Mouse (Mus musculus) gastrocnemius, postnatal 10 days (tissue): ENCODE data around the gene Lrp11. TPM values are rescaled to one million over a fixed set of nuclear protein-coding genes. Genes with fewer than 3 reads are reported as not detected.

Experiments used
- DNase-seq: peaks from one replicate; pipeline ENCODE4 v3.0.0; 2021; ENCODE audit warnings: mixed read lengths
- total RNA-seq, 2 experiments: library from RNA; stranded (reverse); gene quantifications; 2 replicates each; pipeline ENCODE4 v1.2.3; 2021

The Lrp11 gene
- total RNA-seq, 2 experiments from 2014 or later = 2.2 to 2.3 TPM

DNA sequence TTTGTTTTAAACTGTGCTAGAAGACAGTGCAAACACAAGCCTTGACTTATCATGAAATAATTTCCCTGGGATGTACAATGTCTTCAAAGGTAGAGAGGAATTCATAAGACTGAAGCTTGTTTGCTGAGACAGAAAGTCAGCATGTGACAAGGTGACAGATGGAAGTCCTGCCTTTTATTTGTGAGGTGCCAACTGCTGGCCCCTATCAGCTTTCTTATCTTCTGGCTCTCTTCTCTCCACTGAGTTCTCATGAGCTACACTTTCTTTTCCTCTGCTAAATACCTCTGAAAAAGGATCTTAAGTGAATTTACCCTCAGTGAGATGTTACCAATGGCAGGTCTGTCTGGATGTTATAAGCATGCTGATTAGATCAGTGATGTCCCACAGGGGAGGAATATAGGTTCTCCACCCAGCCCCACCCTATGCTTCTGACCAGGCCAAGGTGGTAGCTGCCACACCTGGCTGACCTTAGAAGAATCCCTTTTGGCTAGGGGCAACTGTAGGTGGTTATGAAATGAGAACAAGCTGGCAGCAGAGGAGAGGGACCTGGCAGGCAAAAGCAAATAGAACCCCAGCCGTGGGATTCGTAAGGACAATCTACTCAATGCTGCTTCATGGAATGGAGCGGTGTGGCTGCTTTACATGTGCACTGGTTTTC lies 34.4 kb downstream of the Lrp11 start:
- no peak for DNase-seq

DNA sequence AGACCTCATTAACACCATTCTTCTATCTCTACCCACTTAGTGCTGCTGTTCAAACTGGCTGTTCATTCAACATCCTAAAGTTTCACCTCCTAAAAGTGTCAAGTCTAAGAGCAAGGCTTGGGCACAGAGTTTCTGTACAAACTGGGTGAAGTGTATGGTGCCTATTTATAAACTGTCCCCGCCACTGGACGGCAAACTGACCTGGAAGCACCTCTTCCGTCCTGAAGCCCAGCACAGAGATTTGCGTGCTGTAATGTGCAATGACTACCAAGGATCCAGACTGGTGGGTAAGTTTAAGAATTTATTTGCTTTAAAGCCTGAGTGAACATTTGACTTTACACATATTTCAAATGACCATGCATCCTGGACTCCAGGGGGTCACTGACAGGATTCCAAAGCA lies 39.5 kb downstream of the Lrp11 start:
- DNase-seq = no peak

DNA sequence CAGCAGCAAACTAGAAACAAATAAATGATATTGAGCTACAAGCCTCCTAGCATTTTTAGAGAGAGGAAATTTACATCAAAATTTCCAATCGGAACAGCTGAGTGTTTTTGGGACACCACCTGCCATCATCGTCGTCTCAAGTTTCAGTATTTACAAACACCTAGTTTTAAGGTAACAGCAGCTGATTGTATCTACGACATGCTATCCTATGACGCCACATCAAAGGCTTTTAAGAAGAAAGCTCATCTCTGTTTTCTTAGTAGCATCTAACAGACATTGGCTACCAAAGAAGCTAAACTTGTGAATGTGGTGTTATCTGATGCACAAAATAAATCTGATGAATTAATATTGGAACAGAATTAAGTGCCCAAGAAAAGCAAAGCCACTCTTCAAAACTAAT lies 40.7 kb downstream of the Lrp11 start:
- DNase-seq = no peak

DNA sequence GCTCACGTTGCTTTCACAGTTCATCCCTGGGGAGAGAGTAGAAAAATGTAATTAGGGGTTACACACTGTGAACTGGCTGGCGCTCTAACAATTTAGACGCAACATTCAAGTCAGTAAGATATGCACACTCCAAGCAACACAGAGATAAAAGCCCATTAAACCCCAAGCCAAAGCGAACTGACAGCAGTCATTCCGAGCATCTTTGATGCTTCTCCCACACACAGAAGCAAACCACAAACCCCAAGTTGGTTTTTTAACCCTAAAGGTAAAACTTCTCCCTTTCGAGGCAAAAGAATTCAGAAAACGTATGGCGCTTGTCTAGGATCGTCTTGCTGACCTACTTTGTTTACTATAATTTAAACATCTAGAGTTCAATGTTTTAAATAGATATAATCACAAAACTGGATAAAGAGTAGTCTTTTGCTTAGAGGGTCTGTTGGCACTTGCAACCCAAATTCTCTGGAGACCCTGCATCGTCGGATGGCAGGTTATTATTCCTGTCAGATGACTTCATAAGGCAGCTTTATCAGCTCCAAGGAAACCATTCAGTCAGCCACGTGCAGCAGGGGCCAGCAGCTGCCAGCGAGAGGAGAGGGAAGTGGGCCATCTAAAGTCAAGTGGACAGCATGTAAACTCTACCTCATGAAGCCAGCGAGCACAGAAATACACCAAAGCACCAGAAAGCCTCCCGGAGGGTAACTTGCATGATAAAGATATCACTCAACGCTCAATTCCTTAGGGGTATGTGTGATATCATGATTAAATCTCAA lies 41.5 kb downstream of the Lrp11 start:
- no peak for DNase-seq

DNA sequence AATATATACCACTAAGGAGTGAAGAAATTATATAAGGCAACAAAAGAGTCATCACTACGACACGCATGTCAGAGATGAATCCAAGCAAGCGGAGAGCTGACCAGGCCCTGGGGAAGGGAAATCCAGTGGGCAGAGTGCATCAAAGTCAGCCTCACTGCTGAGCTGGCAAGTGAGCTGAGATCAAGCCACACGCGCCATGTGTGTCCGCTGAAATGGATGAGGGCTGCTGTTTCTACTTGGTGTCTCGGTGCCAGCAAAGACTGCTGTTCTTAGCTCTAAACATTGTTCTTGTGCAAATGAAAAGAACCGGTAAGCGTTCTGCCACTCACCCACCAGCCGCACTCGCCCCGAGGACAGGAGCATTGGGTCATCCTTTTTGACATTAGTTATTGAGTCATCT lies 50.8 kb downstream of the Lrp11 start:
- DNase-seq = no peak

DNA sequence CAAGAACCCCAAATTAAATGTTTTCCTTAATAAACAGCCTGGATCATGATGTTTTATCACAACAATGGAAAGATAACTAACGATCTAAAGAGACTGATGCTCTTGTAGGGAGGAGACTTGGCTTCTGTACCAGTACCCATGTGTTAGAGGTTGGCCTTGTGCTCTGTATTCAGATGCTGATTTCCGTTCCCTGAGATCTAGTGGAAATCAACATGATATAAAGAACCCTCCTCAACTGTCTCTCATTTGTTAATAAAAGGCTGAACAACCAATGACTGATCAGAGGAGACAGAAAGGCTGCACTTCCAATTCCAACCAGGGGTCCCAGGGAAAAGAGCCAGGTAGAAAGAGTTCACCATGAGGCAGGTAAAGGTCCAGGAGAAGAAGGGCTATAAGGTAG lies 56.3 kb downstream of the Lrp11 start:
- no peak for DNase-seq

DNA sequence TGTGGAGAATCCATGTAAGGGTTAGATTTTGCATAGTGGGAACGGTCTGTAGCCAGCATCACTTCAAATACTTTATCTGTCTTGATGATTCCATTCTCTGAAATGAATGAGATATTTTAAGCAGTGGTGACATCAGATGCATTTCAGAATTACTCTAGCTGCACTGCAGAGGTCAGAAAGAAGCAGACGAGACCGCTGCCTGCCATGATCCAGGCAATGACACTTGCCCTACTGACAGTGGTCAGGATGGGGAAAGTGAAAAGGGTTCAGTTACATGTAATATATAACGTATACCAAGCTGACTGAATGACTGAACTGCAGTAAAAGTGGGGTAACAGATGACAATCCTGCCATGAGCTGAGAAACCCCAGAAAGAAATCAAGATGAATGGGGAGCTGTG lies 59.5 kb downstream of the Lrp11 start:
- DNase-seq = no peak

DNA sequence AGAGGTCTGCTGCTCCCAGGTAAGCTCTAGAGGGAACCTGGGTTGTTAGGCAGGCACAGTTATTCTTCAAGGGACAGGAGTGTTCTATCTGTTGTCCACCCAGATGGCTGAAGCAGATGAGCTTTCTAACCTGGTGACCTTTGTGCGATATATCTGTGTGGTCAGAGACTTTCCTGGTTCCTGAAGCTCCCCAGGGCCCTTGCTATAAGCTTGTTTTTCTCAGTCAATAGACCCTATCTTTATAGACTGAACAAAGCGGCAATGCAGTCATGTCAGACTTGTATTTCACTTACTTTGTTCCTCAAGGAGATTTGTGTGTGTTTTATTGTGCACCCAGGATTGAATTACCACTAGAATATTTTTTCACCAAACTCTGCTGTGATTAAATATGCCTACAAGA lies 61.5 kb downstream of the Lrp11 start:
- no peak for DNase-seq

DNA sequence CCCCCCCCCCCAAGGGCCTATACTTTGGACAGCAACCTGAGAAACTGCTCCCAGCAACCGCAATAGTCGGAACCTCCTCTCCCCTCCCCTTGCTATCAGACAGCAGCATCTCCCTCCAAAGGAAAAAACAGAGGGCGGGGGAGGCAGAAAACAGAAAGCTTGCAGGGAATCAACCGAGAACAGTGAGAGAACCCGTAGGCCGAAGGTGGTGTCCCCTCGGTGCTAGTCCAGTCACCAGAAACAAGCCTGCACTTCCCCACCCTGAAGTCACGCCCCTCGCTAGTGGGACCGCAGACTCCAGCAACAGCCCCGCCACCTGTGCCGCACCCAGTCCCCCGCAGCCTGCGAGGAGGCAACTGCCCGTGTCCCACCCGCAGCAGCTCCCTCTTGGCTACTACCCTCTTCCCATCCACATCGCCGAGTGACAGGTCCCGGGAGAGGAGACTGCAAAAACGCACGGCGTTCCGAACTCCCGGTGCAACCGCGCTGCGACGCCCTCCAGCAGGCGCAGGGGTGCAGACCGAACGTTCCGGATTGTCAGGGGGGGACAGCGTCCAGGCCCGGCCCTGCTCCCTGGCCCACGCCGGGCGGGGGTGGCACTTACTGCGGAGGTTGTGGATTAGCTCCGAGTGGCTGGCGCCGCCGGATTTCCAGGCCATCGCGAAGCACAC lies 73.0 kb downstream of the Lrp11 start:
- DNase-seq = peak; percentile 78

DNA sequence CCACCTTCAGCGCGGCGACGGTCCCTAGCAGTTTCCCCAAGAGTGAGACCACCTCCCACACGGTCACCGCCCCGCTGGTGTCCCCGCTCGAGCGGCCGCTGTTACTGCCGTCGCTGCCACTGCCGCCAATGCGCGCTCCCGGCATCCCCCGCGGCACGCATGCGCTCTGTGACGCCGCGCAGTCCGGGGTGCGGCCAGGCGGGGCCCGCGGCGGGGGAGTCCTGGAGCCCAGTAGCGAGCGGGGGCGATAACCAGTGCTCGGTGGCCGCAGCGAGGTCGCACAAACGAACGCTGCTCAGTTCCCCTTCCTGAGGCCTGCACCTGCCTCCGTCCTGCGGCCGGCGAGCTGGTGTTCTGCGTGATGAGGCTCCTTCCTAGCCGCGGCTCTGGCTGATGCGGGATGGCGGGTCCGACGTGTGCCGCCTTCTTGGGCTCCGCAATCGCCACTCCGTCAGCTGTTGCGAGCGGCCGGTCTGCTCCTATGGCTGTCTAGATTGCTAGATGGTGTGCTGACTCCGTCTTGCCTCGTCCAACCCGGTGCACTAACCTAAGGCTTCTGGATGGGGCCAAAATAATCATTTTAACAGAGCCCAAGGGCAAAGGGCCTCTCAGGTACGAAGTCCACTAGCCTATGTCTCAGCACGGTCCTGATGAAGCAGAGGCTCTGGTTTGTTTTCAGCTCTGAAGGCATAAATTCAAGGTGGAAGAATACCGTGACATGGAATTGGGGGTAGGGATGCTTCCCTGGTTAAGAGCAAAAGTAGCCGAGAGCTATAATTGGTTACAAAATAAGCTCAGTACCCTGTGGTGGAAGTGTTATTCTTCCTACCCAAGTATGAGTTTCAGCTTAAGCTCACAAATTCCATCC lies 73.8 kb downstream of the Lrp11 start:
- peak; percentile 94 for DNase-seq

DNA sequence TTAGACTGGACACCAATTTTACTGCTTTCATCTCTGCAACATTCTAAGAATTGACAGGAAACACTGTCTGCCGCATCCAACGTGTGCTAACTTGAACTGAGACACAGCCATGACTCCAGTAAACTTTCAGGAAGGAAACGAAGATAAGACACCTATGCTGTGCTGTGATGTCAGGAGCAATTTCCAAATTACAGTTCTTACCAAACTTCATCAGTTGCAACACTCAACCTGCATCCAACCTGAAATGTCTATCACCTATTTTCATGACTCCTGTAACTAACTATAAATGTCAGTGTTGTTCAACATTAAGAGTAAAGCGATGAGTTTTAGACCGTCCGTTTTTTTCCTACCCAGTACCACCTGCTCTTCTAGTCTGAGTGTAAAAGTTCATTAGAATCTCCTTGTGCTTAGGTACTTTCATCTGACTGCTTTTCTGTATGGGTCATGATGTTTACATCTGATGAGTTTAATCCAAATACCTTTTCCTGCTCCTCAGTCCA lies 74.5 kb downstream of the Lrp11 start:
- DNase-seq = no peak

DNA sequence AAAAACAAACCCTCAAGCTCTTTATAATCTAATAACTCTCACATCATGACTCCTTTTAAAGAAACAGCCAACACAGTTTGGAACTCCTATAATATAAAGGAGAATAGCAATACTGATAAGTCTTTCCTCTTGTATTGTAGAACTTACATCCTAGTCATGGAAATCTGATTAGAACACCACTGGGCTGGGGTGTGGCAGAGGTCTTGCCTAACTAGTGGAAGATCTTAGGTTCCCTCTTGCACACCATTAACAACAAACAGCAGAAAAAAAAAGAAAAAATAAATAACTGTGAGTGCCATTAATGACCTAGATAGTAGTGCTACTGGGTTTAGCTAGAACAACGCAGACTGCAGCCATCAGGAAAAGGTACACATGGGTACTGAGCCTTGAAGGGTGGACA lies 75.3 kb downstream of the Lrp11 start:
- no peak for DNase-seq

DNA sequence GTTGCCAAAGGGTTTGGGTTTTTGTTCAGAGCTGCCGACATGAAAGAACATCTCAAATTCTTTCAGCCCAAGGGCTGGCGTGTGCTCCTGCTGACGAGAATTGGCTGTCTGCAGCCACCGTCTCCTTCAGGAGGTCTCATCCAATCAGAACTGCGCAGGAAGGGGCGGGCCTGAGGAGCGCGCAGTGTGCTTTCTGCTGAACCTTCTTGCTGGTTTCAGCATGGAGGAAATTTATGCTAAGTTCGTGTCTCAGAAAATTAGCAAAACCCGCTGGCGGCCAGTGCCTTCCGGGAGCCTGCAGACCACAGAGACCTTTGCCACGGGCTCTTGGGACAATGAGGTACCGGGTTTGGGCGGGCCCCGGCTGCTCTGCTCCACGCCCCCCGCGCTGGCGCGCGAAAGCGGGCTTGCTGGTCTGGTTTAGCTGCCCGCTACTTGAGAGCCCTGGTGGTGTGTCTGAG lies 77.8 kb downstream of the Lrp11 start, which contains the start of gene Nup43:
Gene Nup43 (plus strand): TSS at position 162 of the 461 bp plus-strand sequence.
- peak; percentile 87 for DNase-seq

DNA sequence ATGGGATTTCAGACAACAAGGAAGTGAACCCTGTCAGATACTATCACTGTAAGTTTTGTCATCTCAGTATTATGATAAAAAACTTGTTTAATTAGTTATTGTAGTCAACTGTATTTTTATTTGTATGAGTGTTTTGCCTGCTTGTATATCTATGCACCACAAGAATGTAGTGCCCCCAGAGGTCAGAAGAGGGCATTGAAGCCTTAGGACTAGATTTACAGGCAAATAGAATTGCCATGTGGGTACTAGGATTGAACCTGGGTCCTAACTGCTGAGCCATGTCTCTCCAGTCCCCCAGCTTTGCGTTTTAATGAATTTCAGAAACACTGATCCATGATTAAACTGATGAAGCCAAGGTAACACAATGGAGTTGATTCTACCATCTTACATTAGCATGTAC lies 84.1 kb downstream of the Lrp11 start:
- DNase-seq = no peak

Other genes with a start within 250 kb of the Lrp11 start
- gene Ulbp1, start 116.2 kb upstream of the Lrp11 start, total RNA-seq = 10 to 100 TPM; 12.8 to 16.3 TPM
- gene Nup43, start 77.7 kb downstream of the Lrp11 start, total RNA-seq = 10 to 100 TPM in 1 of 2 experiments, 1 to 10 TPM in 1; 8.2 to 11.3 TPM
- gene Pcmt1, start 91.3 kb downstream of the Lrp11 start, total RNA-seq = 100 to 1,000 TPM in 1 of 2 experiments, 10 to 100 TPM in 1; 99.4 to 100 TPM
- gene Lats1, start 91.4 kb downstream of the Lrp11 start, total RNA-seq = 10 to 100 TPM; 16.9 to 21.8 TPM
- 10 to 100 TPM; 12.8 to 15.1 TPM for gene Katna1, start 136.2 kb downstream of the Lrp11 start, total RNA-seq
- gene Ginm1, start 203.0 kb downstream of the Lrp11 start, total RNA-seq = 10 to 100 TPM; 81.0 to 85.2 TPM
- gene Ppil4, start 203.1 kb downstream of the Lrp11 start, total RNA-seq = 10 to 100 TPM; 14.5 to 17.6 TPM
- under 1 TPM; 0.05 to 0.09 TPM for gene Zc3h12d, start 242.7 kb downstream of the Lrp11 start, total RNA-seq